Mouse (Mus musculus) adrenal gland, adult (tissue): ENCODE measurements around the gene Olfr1211.

Experiments
- DNase-seq, 2 experiments: peaks; one replicate each; pipeline ENCODE4 v3.0.0; 2022 to 2023; ENCODE audit warnings: low spot score in 1 of 2; ENCODE audit not compliant: inconsistent age in 2 of 2

Gene Olfr1211

DNA sequence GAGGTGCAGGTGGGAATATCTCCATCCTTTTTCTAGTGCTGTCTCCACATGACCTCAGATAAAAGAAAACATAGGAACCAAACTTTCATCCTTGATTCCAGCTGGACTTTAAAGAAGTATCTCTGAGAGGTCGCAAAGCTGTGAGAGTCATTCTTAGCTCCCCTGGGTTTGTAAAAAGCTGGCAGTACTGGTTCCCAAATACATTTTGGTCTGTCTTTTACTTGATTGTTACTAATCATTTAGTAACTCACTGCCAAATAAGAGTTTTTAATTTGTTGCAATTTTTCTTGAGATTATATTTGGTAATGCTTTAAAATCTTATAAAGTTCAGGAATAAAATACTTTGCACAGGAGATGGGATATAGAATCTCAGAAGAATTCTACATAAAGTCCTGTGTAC is at the start of gene Olfr1211:
TSS of gene Olfr1211 (minus strand) at position 101 of the 400 bp plus-strand sequence.
- DNase-seq, result no peak

- no peak for DNase-seq
These were observed 42.3 kb upstream of the Olfr1211 start, which contains the start of gene Gm13762 for GRCm38 (mm10) chr2:88980181-88980580. Gm13762 (minus strand) TSS chr2:88980281.

GRCm38 (mm10) chr2:88953669-88954068 is 15.8 kb upstream of the Olfr1211 start, which contains the start of gene Olfr1212:
Olfr1212 (plus strand) TSS chr2:88953969.
- DNase-seq, result no peak

GRCm38 (mm10) chr2:88915057-88915456 is 22.9 kb downstream of the Olfr1211 start, which contains the start of gene Olfr1209:
Olfr1209 (minus strand) TSS chr2:88915157.
- DNase-seq, result no peak

DNA sequence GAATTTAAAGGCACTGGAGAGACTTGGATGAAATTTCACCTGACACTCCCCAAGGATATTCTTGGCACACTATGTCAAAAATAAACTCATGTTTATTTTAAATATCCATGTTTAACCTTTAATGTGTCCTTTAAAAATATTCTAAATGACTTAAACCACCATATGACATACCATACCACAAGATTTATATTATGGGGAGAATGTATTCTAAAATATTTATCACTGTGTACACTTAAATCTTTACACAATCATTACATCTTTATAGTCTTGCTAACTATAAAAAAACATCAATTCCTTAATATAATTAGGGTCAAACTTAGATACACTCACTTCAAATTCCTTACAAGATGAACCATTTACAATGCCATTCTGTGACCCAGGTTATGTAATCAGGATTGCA is 35.7 kb downstream of the Olfr1211 start, which contains the start of gene Olfr1208:
TSS of gene Olfr1208 (minus strand) at position 101 of the 400 bp plus-strand sequence.
- DNase-seq, result no peak
